Mouse (Mus musculus): ENCODE results near the gene Olfr1393.

DNA sequence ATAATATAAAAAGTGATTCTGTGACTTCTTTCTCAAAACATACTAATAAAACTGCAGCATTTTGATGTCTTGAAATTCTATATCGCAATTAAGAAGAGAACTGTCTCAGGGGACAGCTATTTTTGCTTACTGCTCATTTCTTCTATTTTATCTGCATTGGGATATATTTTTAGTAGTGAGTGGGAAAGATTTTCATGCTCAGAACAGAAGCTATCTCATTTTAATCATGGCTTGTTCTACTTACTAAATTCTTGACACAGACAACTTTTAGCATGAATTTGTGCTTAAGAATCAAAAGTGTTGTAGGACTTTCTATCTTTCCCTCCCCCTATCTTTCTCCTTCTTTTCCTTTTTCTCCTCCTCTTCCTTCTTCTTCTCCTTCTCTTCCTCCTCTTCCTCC, 51.6 kb downstream of the Olfr1393 start:
- TF ChIP-seq CTCF (IDR thresholded peaks at IDR 0.05; ENCODE audit: low read depth) (no peak), EP300 (IDR thresholded peaks at IDR 0.05; ENCODE audit: low read depth) (no peak)
